Mouse (Mus musculus): ENCODE results near the gene Pld6. TPM values are rescaled to one million over a fixed set of nuclear protein-coding genes. Genes with fewer than 3 reads are reported as not detected.
A peak's percentile ranks its signal among the peaks of the same experiment; 100 is the strongest.

Pld6 gene
- 2.0 TPM in 2 replicates for polyA plus RNA-seq (2015; fragmentation: Nextera tagmentation; extraction: Ambion mirVana)

GRCm38 (mm10) chr11:59787199-59787781, at the start of gene Pld6:
Gene Pld6 (minus strand): TSS chr11:59787645.
- H3K27ac ChIP-seq: no peak within 1 kb of the TSS
- ATAC-seq (ENCODE audit: insufficient number of reproducible peaks, low FRiP score, low TSS enrichment, low read depth): no peak; the same call in 1 of the 2 replicates
- peaks cover 12% of the 10 kb centered on the region for H3K36me3 ChIP-seq
- H3K9ac ChIP-seq: peak within 1 kb of the TSS; percentile 50
- under 1% methylated on average over 51 of the region's 51 CpGs for WGBS
- peak within 1 kb of the TSS; percentile 97 for H3K4me2 ChIP-seq
- no peaks in the 10 kb centered on the region for H3K9me3 ChIP-seq
- peak within 1 kb of the TSS; percentile 50 for H3K4me3 ChIP-seq
- H3K4me1 ChIP-seq: peaks cover 11% of the 10 kb centered on the region
- H3K27me3 ChIP-seq: no peaks in the 10 kb centered on the region

GRCm38 (mm10) chr11:59821625-59822024, 34.2 kb upstream of the Pld6 start:
- Histone ChIP-seq H3K27me3 (no peaks in the 10 kb centered on the region), H3K9ac (no peak overlapping the region), H3K4me2 (no peak overlapping the region), H3K36me3 (peaks cover 94% of the 10 kb centered on the region), H3K4me3 (no peak overlapping the region), H3K9me3 (no peaks in the 10 kb centered on the region), H3K27ac (no peak overlapping the region), H3K4me1 (no peaks in the 10 kb centered on the region)
- 91% methylated on average over 3 of the region's 3 CpGs for WGBS
- ATAC-seq (ENCODE audit: insufficient number of reproducible peaks, low FRiP score, low TSS enrichment, low read depth): no peak

GRCm38 (mm10) chr11:59817916-59818315, 30.5 kb upstream of the Pld6 start:
- no peak overlapping the region for H3K4me2 ChIP-seq
- no peak overlapping the region for H3K27ac ChIP-seq
- peaks cover 68% of the 10 kb centered on the region for H3K36me3 ChIP-seq
- WGBS: 99% methylated on average over 3 of the region's 3 CpGs
- no peak for ATAC-seq (ENCODE audit: insufficient number of reproducible peaks, low FRiP score, low TSS enrichment, low read depth)
- H3K4me1 ChIP-seq: no peaks in the 10 kb centered on the region
- no peaks in the 10 kb centered on the region for H3K9me3 ChIP-seq
- no peaks in the 10 kb centered on the region for H3K27me3 ChIP-seq
- H3K9ac ChIP-seq: no peak overlapping the region
- no peak overlapping the region for H3K4me3 ChIP-seq

GRCm38 (mm10) chr11:59815482-59816065, 28.1 kb upstream of the Pld6 start:
- no peak overlapping the region for H3K9ac ChIP-seq
- H3K4me3 ChIP-seq: no peak overlapping the region
- H3K27me3 ChIP-seq: no peaks in the 10 kb centered on the region
- no peak for ATAC-seq (ENCODE audit: insufficient number of reproducible peaks, low FRiP score, low TSS enrichment, low read depth)
- no peak overlapping the region for H3K27ac ChIP-seq
- WGBS: 87% methylated on average over 6 of the region's 6 CpGs
- H3K4me1 ChIP-seq: peaks cover 6% of the 10 kb centered on the region; the same call in 1 of the 2 replicates
- peaks cover 47% of the 10 kb centered on the region for H3K36me3 ChIP-seq
- no peak overlapping the region for H3K4me2 ChIP-seq
- no peaks in the 10 kb centered on the region for H3K9me3 ChIP-seq

GRCm38 (mm10) chr11:59814936-59815335, 27.5 kb upstream of the Pld6 start:
- peaks cover 6% of the 10 kb centered on the region; the same call in 1 of the 2 replicates for H3K4me1 ChIP-seq
- H3K9me3 ChIP-seq: no peaks in the 10 kb centered on the region
- H3K4me2 ChIP-seq: no peak overlapping the region
- 77% methylated on average over 6 of the region's 6 CpGs for WGBS
- H3K4me3 ChIP-seq: no peak overlapping the region
- H3K27ac ChIP-seq: no peak overlapping the region
- H3K9ac ChIP-seq: no peak overlapping the region
- ATAC-seq (ENCODE audit: insufficient number of reproducible peaks, low FRiP score, low TSS enrichment, low read depth): no peak
- no peaks in the 10 kb centered on the region for H3K27me3 ChIP-seq
- peaks cover 41% of the 10 kb centered on the region for H3K36me3 ChIP-seq

- no peak overlapping the region for H3K27ac ChIP-seq
- H3K9me3 ChIP-seq: no peaks in the 10 kb centered on the region
- H3K4me2 ChIP-seq: no peak overlapping the region
- no peak overlapping the region for H3K4me3 ChIP-seq
- H3K27me3 ChIP-seq: no peaks in the 10 kb centered on the region
- H3K9ac ChIP-seq: no peak overlapping the region
- ATAC-seq (ENCODE audit: insufficient number of reproducible peaks, low FRiP score, low TSS enrichment, low read depth): no peak
- 90% methylated on average over 1 of the region's 1 CpGs for WGBS
- H3K4me1 ChIP-seq: peaks cover 6% of the 10 kb centered on the region; the same call in 1 of the 2 replicates
- H3K36me3 ChIP-seq: peaks cover 36% of the 10 kb centered on the region
Measured at GRCm38 (mm10) chr11:59814311-59814710, 26.9 kb upstream of the Pld6 start.

- H3K9ac ChIP-seq: no peak overlapping the region
- H3K9me3 ChIP-seq: no peaks in the 10 kb centered on the region
- peaks cover 15% of the 10 kb centered on the region for H3K4me1 ChIP-seq
- H3K36me3 ChIP-seq: peaks cover 25% of the 10 kb centered on the region
- H3K27ac ChIP-seq: no peak overlapping the region
- WGBS: 43% methylated on average over 3 of the region's 3 CpGs
- no peak overlapping the region for H3K4me2 ChIP-seq
- H3K27me3 ChIP-seq: no peaks in the 10 kb centered on the region
- no peak overlapping the region for H3K4me3 ChIP-seq
- no peak for ATAC-seq (ENCODE audit: insufficient number of reproducible peaks, low FRiP score, low TSS enrichment, low read depth)
Measured at GRCm38 (mm10) chr11:59813276-59813675, 25.8 kb upstream of the Pld6 start.

GRCm38 (mm10) chr11:59811211-59811610, 23.8 kb upstream of the Pld6 start:
- H3K4me3 ChIP-seq: no peak overlapping the region; the same call in 1 of the 2 replicates
- 47% methylated on average over 4 of the region's 4 CpGs for WGBS
- no peak for ATAC-seq (ENCODE audit: insufficient number of reproducible peaks, low FRiP score, low TSS enrichment, low read depth)
- H3K4me2 ChIP-seq: no peak overlapping the region
- H3K9me3 ChIP-seq: no peaks in the 10 kb centered on the region
- H3K4me1 ChIP-seq: peaks cover 19% of the 10 kb centered on the region
- no peaks in the 10 kb centered on the region for H3K27me3 ChIP-seq
- H3K27ac ChIP-seq: peak overlapping the region; percentile 38; the same call in 1 of the 2 replicates
- H3K36me3 ChIP-seq: peaks cover 22% of the 10 kb centered on the region
- no peak overlapping the region for H3K9ac ChIP-seq

GRCm38 (mm10) chr11:59810480-59811158, 23.2 kb upstream of the Pld6 start:
- no peak for ATAC-seq (ENCODE audit: insufficient number of reproducible peaks, low FRiP score, low TSS enrichment, low read depth)
- no peaks in the 10 kb centered on the region for H3K9me3 ChIP-seq
- H3K9ac ChIP-seq: peak overlapping the region; percentile 91; the same call in 1 of the 2 replicates
- H3K27me3 ChIP-seq: no peaks in the 10 kb centered on the region
- peaks cover 19% of the 10 kb centered on the region for H3K4me1 ChIP-seq
- 61% methylated on average over 14 of the region's 14 CpGs for WGBS
- H3K4me3 ChIP-seq: peak overlapping the region; percentile 92
- peak overlapping the region; percentile 98 for H3K27ac ChIP-seq
- H3K4me2 ChIP-seq: peak overlapping the region; percentile 72
- peaks cover 24% of the 10 kb centered on the region for H3K36me3 ChIP-seq

- under 1% methylated on average over 52 of the region's 52 CpGs for WGBS
- ATAC-seq (ENCODE audit: insufficient number of reproducible peaks, low FRiP score, low TSS enrichment, low read depth): peak; percentile 91
Measured at GRCm38 (mm10) chr11:59809670-59810474, 22.4 kb upstream of the Pld6 start, which contains the start of gene Flcn. Gene Flcn (minus strand): TSS chr11:59810016.

GRCm38 (mm10) chr11:59809071-59809669, 21.7 kb upstream of the Pld6 start:
- H3K4me2 ChIP-seq: peak overlapping the region; percentile 72
- peak overlapping the region; percentile 92 for H3K4me3 ChIP-seq
- H3K9ac ChIP-seq: peak overlapping the region; percentile 91
- H3K4me1 ChIP-seq: peaks cover 19% of the 10 kb centered on the region
- peak overlapping the region; percentile 98 for H3K27ac ChIP-seq
- H3K27me3 ChIP-seq: no peaks in the 10 kb centered on the region
- H3K36me3 ChIP-seq: peaks cover 36% of the 10 kb centered on the region
- WGBS: under 1% methylated on average over 15 of the region's 15 CpGs
- no peaks in the 10 kb centered on the region for H3K9me3 ChIP-seq
- no peak for ATAC-seq (ENCODE audit: insufficient number of reproducible peaks, low FRiP score, low TSS enrichment, low read depth)

More at GRCm38 (mm10) chr11:59809670-59810474, 22.4 kb upstream of the Pld6 start, which contains the start of gene Flcn:
- Histone ChIP-seq H3K4me1 (peaks cover 19% of the 10 kb centered on the region), H3K36me3 (peaks cover 29% of the 10 kb centered on the region), H3K9me3 (no peaks in the 10 kb centered on the region), H3K9ac (peak within 1 kb of the TSS; percentile 91), H3K27me3 (no peaks in the 10 kb centered on the region), H3K4me2 (peak within 1 kb of the TSS; percentile 72), H3K27ac (peak within 1 kb of the TSS; percentile 98), H3K4me3 (peak within 1 kb of the TSS; percentile 92)

Data from limb, embryonic 15.5 days (tissue).